Mouse (Mus musculus): ENCODE data around the gene Zfp809. TPM values are rescaled to one million over a fixed set of nuclear protein-coding genes. Genes with fewer than 3 reads are reported as not detected.

The Zfp809 gene
- polyA plus RNA-seq, 1 experiment from 2014 or later = 24.6 TPM

- Histone ChIP-seq H3K27ac (ENCODE audit: low read depth, low read length) (no peak overlapping the region), H3K27me3 (ENCODE audit: control insufficient read depth, insufficient read depth, low read length) (no peaks in the 10 kb centered on the region; the same call in 1 of the 2 replicates), H3K9me3 (ENCODE audit: control insufficient read depth, low read length) (peaks cover 14% of the 10 kb centered on the region), H3K4me1 (ENCODE audit: control insufficient read depth, insufficient read depth, low read length) (no peaks in the 10 kb centered on the region), H3K4me2 (replicated peaks; ENCODE audit: low read depth, low read length) (peak overlapping the region; percentile 69), H3K36me3 (ENCODE audit: control insufficient read depth, insufficient read depth, low read length) (peaks cover 14% of the 10 kb centered on the region), H3K4me3 (ENCODE audit: low read length) (peak overlapping the region; percentile 73), H3K9ac (ENCODE audit: low read depth, low read length) (peak overlapping the region; percentile 83)
- 80% methylated on average over 8 of the region's 8 CpGs for WGBS
- ATAC-seq (ENCODE audit: low FRiP score, low TSS enrichment) = no peak
Observed at GRCm38 (mm10) chr9:22258784-22259183, 33.3 kb downstream of the Zfp809 start.

DNA sequence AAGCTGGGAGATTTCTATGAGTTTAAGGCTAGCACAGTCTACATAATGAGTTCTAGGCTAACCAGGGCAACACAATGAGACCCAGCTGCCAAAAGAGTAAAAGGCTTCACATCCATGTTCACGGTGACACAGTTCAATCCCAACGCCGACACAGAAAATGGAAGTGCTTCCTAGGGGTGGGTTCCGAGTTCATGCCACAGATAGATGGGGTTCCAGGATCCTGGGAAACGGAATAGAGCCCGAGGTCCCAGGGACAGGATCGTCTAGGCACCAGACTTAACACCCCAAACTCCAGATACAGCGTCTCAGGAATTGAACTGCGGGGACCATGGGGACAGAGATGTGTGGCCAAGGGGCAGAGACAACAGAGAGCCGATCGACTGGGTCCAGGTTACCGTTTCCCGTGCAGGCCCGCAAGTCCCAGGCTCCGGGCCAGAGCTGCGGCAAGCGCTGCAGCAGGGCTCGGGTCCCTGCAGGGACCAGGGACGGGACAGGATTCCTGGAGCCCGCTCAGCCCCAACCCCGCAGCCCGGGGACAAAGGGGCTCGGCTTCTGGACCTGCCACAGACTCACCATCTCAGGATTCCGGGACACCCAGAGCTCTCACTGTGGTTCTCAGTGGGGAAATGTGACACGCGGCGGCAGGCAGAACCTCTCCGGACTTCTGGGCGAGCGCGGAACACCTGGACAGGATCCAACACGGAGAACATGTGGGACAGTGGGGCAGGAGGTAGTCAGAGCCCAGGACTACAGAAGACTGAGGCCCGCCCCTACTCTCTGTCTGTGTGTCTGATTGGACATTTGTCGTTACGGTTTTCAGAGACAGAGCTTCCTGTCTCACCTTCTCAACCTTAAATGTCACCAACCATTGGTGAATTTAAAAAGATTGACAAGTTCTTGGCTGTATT is 33.9 kb downstream of the Zfp809 start, which contains the start of gene Zfp599:
Gene Zfp599 (minus strand): TSS at position 712 of the 908 bp plus-strand sequence.
- peaks cover 10% of the 10 kb centered on the region for H3K9me3 ChIP-seq (ENCODE audit: control insufficient read depth, low read length)
- H3K27ac ChIP-seq (ENCODE audit: low read depth, low read length) = 0 out of 2 replicates have a peak within 1 kb of the TSS, but pooled peaks have one; percentile 17
- WGBS = 1% methylated on average over 35 of the region's 35 CpGs

DNA sequence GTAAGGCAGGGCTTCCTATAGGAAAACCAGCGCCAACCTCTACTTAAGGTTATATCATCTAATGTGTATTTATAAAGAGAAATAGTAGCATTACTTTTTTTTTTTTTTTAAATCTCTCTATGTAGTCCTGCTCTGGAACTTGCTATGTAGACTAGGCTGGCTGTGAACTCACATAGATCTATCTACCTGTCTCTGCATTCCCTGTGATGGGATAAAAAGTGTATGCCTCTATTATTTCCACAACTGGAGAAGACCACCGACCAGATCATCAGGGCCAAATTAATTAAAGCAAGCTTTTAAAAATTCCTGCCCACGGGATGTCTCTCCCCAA is 34.5 kb downstream of the Zfp809 start:
- Histone ChIP-seq H3K4me1 (ENCODE audit: control insufficient read depth, insufficient read depth, low read length) (no peaks in the 10 kb centered on the region), H3K4me3 (ENCODE audit: low read length) (peak overlapping the region; percentile 73), H3K27ac (ENCODE audit: low read depth, low read length) (no peak overlapping the region), H3K27me3 (ENCODE audit: control insufficient read depth, insufficient read depth, low read length) (no peaks in the 10 kb centered on the region; the same call in 1 of the 2 replicates), H3K36me3 (ENCODE audit: control insufficient read depth, insufficient read depth, low read length) (peaks cover 6% of the 10 kb centered on the region), H3K4me2 (replicated peaks; ENCODE audit: low read depth, low read length) (peak overlapping the region; percentile 69), H3K9ac (ENCODE audit: low read depth, low read length) (no peak overlapping the region), H3K9me3 (ENCODE audit: control insufficient read depth, low read length) (peaks cover 10% of the 10 kb centered on the region)
- 27% methylated on average over 3 of the region's 3 CpGs for WGBS
- no peak; the same call in 1 of the 2 replicates for ATAC-seq (ENCODE audit: low FRiP score, low TSS enrichment)

More for the DNA sequence above, 33.9 kb downstream of the Zfp809 start, which contains the start of gene Zfp599:
- Histone ChIP-seq H3K36me3 (ENCODE audit: control insufficient read depth, insufficient read depth, low read length) (peaks cover 9% of the 10 kb centered on the region), H3K9ac (ENCODE audit: low read depth, low read length) (peak within 1 kb of the TSS; percentile 83), H3K27me3 (ENCODE audit: control insufficient read depth, insufficient read depth, low read length) (no peaks in the 10 kb centered on the region; the same call in 1 of the 2 replicates), H3K4me3 (ENCODE audit: low read length) (peak within 1 kb of the TSS; percentile 73), H3K4me2 (replicated peaks; ENCODE audit: low read depth, low read length) (peak within 1 kb of the TSS; percentile 69), H3K4me1 (ENCODE audit: control insufficient read depth, insufficient read depth, low read length) (no peaks in the 10 kb centered on the region)
- ATAC-seq (ENCODE audit: low FRiP score, low TSS enrichment) = peak; percentile 97

DNA sequence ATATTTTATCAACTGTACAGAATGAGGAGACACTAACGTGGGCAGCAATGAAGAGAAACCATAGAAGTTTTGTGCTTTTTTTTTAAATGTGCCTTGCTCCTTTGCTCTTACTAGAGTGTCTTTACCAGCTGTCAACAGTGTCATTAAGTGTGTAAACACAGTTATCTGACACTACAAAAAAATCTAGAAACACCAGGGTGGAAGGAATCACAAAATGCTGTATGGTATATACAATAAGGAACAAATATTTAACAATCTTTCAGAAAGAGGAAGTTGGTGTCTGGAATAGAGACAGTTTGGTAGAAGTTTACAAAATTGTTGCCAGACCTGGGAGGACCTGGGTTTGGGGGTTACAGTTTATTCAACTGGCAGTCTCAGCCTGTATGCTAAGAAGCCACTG is 36.1 kb downstream of the Zfp809 start:
- Histone ChIP-seq H3K9ac (ENCODE audit: low read depth, low read length) (no peak overlapping the region), H3K27ac (ENCODE audit: low read depth, low read length) (no peak overlapping the region), H3K4me3 (ENCODE audit: low read length) (no peak overlapping the region), H3K9me3 (ENCODE audit: control insufficient read depth, low read length) (peaks cover 2% of the 10 kb centered on the region; the same call in 1 of the 2 replicates), H3K4me1 (ENCODE audit: control insufficient read depth, insufficient read depth, low read length) (no peaks in the 10 kb centered on the region), H3K27me3 (ENCODE audit: control insufficient read depth, insufficient read depth, low read length) (no peaks in the 10 kb centered on the region; the same call in 1 of the 2 replicates), H3K4me2 (replicated peaks; ENCODE audit: low read depth, low read length) (no peak overlapping the region), H3K36me3 (ENCODE audit: control insufficient read depth, insufficient read depth, low read length) (no peaks in the 10 kb centered on the region)
- ATAC-seq (ENCODE audit: low FRiP score, low TSS enrichment) = no peak
- WGBS = 78% methylated on average over 1 of the region's 1 CpGs

- no peak for ATAC-seq (ENCODE audit: low FRiP score, low TSS enrichment)
- Histone ChIP-seq H3K36me3 (ENCODE audit: control insufficient read depth, insufficient read depth, low read length) (no peaks in the 10 kb centered on the region), H3K9ac (ENCODE audit: low read depth, low read length) (no peak overlapping the region), H3K4me3 (ENCODE audit: low read length) (no peak overlapping the region), H3K9me3 (ENCODE audit: control insufficient read depth, low read length) (peaks cover 2% of the 10 kb centered on the region; the same call in 1 of the 2 replicates), H3K27me3 (ENCODE audit: control insufficient read depth, insufficient read depth, low read length) (no peaks in the 10 kb centered on the region; the same call in 1 of the 2 replicates), H3K27ac (ENCODE audit: low read depth, low read length) (no peak overlapping the region), H3K4me2 (replicated peaks; ENCODE audit: low read depth, low read length) (no peak overlapping the region), H3K4me1 (ENCODE audit: control insufficient read depth, insufficient read depth, low read length) (no peaks in the 10 kb centered on the region)
- WGBS = 80% methylated on average over 10 of the region's 10 CpGs
Observed at GRCm38 (mm10) chr9:22262611-22263010, 37.1 kb downstream of the Zfp809 start.

DNA sequence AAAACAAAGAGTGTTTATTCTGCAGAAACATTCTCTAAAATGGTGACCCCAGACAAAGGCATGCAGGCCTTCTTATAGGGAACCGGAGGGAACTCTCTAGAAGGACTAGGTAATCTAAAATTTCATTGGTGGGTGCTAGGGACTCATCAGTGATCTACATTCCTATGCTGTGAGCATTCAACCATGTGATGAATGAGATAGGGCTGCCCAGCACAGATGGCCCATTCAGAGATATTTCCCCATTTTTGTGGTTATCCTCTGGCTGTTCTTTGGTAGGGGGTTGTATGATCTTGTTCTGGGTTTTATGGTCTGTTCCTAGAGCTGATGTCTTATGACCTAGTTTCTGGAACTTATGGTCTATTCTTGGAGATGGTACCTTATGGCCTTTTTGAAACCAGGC is 43.4 kb downstream of the Zfp809 start:
- H3K9me3 ChIP-seq (ENCODE audit: control insufficient read depth, low read length) = peaks cover 9% of the 10 kb centered on the region; the same call in 1 of the 2 replicates
- no peak overlapping the region for H3K4me2 ChIP-seq (replicated peaks; ENCODE audit: low read depth, low read length)
- H3K4me1 ChIP-seq (ENCODE audit: control insufficient read depth, insufficient read depth, low read length) = no peaks in the 10 kb centered on the region
- no peaks in the 10 kb centered on the region for H3K27me3 ChIP-seq (ENCODE audit: control insufficient read depth, insufficient read depth, low read length)
- no peak for ATAC-seq (ENCODE audit: low FRiP score, low TSS enrichment)
- no peak overlapping the region for H3K27ac ChIP-seq (ENCODE audit: low read depth, low read length)
- no peak overlapping the region for H3K9ac ChIP-seq (ENCODE audit: low read depth, low read length)
- H3K36me3 ChIP-seq (ENCODE audit: control insufficient read depth, insufficient read depth, low read length) = peaks cover 3% of the 10 kb centered on the region; the same call in 1 of the 2 replicates
- no peak overlapping the region for H3K4me3 ChIP-seq (ENCODE audit: low read length)
- WGBS = 95% methylated on average over 1 of the region's 1 CpGs

DNA sequence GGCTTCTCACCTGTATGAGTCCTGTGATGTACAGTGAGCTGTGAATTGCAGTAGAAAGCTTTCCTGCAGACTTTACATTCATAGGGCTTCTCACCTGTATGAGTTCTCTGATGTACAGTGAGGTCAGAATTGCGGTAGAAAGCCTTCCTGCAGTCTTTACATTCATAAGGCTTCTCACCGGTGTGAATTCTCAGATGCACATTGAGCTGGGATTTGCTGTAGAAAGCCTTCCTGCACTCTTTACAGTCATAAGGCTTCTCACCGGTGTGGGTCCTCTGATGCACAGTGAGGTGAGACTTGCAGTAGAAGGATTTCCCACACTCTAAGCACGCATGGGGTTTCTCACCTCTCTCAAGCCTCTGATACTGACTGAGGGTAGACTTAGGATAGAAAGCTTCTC is 53.2 kb downstream of the Zfp809 start:
- peaks cover 70% of the 10 kb centered on the region for H3K36me3 ChIP-seq (ENCODE audit: control insufficient read depth, insufficient read depth, low read length)
- H3K4me3 ChIP-seq (ENCODE audit: low read length) = no peak overlapping the region
- no peak overlapping the region for H3K4me2 ChIP-seq (replicated peaks; ENCODE audit: low read depth, low read length)
- WGBS = 99% methylated on average over 4 of the region's 4 CpGs
- peaks cover 68% of the 10 kb centered on the region for H3K9me3 ChIP-seq (ENCODE audit: control insufficient read depth, low read length)
- H3K27ac ChIP-seq (ENCODE audit: low read depth, low read length) = no peak overlapping the region
- no peaks in the 10 kb centered on the region for H3K4me1 ChIP-seq (ENCODE audit: control insufficient read depth, insufficient read depth, low read length)
- ATAC-seq (ENCODE audit: low FRiP score, low TSS enrichment) = no peak
- no peak overlapping the region for H3K9ac ChIP-seq (ENCODE audit: low read depth, low read length)
- no peaks in the 10 kb centered on the region for H3K27me3 ChIP-seq (ENCODE audit: control insufficient read depth, insufficient read depth, low read length)
